8 mouse cellular contexts compared by ENCODE assay signal in the genomic region with DNA sequence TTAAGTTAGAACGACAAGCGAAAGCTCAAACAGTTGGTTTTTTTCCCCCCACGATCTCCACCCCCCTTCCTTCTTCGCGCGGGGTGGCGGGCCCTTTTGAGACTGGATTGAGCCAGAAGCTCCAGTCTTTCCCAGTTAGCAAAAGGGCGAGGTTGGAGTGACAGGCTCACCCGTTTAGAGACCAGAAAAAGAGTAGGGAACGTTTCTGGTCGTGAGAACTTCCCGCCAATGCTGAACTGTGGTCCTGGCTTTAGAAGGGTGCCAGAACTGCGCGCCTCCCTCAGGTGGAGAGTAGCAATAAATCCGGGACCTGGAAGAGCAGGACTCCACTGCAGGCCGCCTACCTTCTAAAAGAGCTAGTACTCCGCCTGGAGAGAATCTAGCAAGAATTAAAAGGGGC. TPM values are rescaled to one million over a fixed set of nuclear protein-coding genes. Genes with fewer than 3 reads are reported as not detected.
DNase-seq lines count a peak whose midpoint lies in the region; ATAC-seq and TF ChIP-seq lines count a peak whose summit lies in the region.

No protein-coding gene starts in this region.

- H3K9me3 ChIP-seq in lung, embryonic 15.5 days = no peaks in the 10 kb centered on the region

- TF ChIP-seq CTCF in embryonic fibroblast, embryonic 13.5 days (IDR thresholded peaks at IDR 0.05; ENCODE audit: borderline replicate concordance, insufficient read depth, low read length) = no peak

- peak; percentile 73 for ATAC-seq in lung, embryonic 15.5 days (ENCODE audit: borderline replicate concordance, extremely low read depth, low FRiP score, low TSS enrichment)
- ATAC-seq in monocyte, adult 5-6 weeks (replicated peaks; ENCODE audit: insufficient number of reproducible peaks, low FRiP score, low TSS enrichment, poor library complexity, severe bottlenecking) = no peak

- no peak for TF ChIP-seq POLR2A in embryonic fibroblast, embryonic 13.5 days (IDR thresholded peaks at IDR 0.05; ENCODE audit: low read depth, low read length)

- peak; percentile 45 for DNase-seq in ES-CJ7 (ENCODE audit: low read depth, low spot score)
- peak; percentile 41 to 44 for DNase-seq in adrenal gland, postnatal 36 days
- DNase-seq in heart, postnatal 4 days = peak; percentile 44
- peak; percentile 18 for DNase-seq in large intestine, adult 2 months (ENCODE audit: low read depth, low spot score)
- DNase-seq in right cerebral cortex, postnatal 36 days (ENCODE audit: low spot score in 2 of 2) = peak; percentile 3 to 14

- H3K9ac ChIP-seq in lung, embryonic 15.5 days = peak overlapping the region; percentile 52

- 21% methylated on average over 17 of the region's 17 CpGs for WGBS in large intestine, adult 2 months
- WGBS in lung, embryonic 15.5 days = 11% methylated on average over 17 of the region's 17 CpGs

- no peaks in the 10 kb centered on the region for H3K36me3 ChIP-seq in lung, embryonic 15.5 days

- H3K4me2 ChIP-seq in lung, embryonic 15.5 days = peak overlapping the region; percentile 53

- H3K4me1 ChIP-seq in embryonic fibroblast, embryonic 13.5 days (ENCODE audit: control insufficient read depth, insufficient read depth, low read length) = no peaks in the 10 kb centered on the region
- H3K4me1 ChIP-seq in lung, embryonic 15.5 days = no peaks in the 10 kb centered on the region

- peak overlapping the region; percentile 54 for H3K4me3 ChIP-seq in embryonic fibroblast, embryonic 13.5 days (ENCODE audit: insufficient read depth, low read length)
- H3K4me3 ChIP-seq in lung, embryonic 15.5 days = peak overlapping the region; percentile 51

- H3K27me3 ChIP-seq in lung, embryonic 15.5 days = no peaks in the 10 kb centered on the region

- no peak overlapping the region for H3K27ac ChIP-seq in embryonic fibroblast, embryonic 13.5 days (ENCODE audit: insufficient read depth, low read length)
- H3K27ac ChIP-seq in lung, embryonic 15.5 days = peak overlapping the region; percentile 86

RNA-seq across cellular contexts. Expression of a gene that starts 0.5 kb away (rescaled TPM):
- 10 to 100 TPM in 1 of 2 experiments, 1 to 10 TPM in 1; 8.3 to 12.5 TPM for total RNA-seq in adrenal gland, postnatal 36 days (2021)
- polyA plus RNA-seq in embryonic fibroblast, embryonic 13.5 days (2011; ENCODE audit: insufficient read length, low read depth, missing spikeins) = 7.2 and 9.7 TPM in 2 replicates
- total RNA-seq in heart, postnatal 4 days (2021) = 10 to 100 TPM; 10.9 to 11.8 TPM
- 1.0 and 1.3 TPM in 2 replicates for polyA plus RNA-seq in large intestine, adult 2 months (2012; rRNA removed)
- 27.6 and 30.7 TPM in 2 replicates for polyA plus RNA-seq in lung, embryonic 15.5 days (2015; fragmentation: Nextera tagmentation; extraction: Ambion mirVana)
- total RNA-seq in monocyte, adult 5-6 weeks (2017) = 9.6 to 24.6 TPM (median 20.2 TPM) in 3 replicates
